Mouse (Mus musculus) bone marrow macrophage, adult 2 months (primary cell): Measurements from ENCODE around the gene Prmt9.

Source experiments
- CTCF ChIP-seq: IDR thresholded peaks from 2 replicates; pipeline ENCODE4 v1.5.1; 2012; ENCODE audit warnings: low read depth, mild to moderate bottlenecking, low read length, moderate library complexity
- POLR2A ChIP-seq: IDR thresholded peaks from 2 replicates; pipeline ENCODE4 v1.6.1; 2012; ENCODE audit warnings: mild to moderate bottlenecking, low read depth, low read length, borderline replicate concordance

GRCm38 (mm10) chr8:77629858-77630537 is 80.8 kb downstream of the Prmt9 start:
- TF ChIP-seq CTCF (peak; percentile 89), POLR2A (no peak)
